Mouse (Mus musculus) C2C12 (cell line): ENCODE data around the gene Akip1.

Source experiments
- CEBPB ChIP-seq: IDR thresholded peaks from one replicate; pipeline ENCODE4 v1.6.1; 2011; ENCODE audit warnings: low read depth, mild to moderate bottlenecking, control low read depth, moderate library complexity
- CTCF ChIP-seq: IDR thresholded peaks from one replicate; pipeline ENCODE4 v1.5.1; 2011; ENCODE audit not compliant: control insufficient read depth, insufficient read depth, insufficient read length
- FOSL1 ChIP-seq: IDR thresholded peaks from one replicate; pipeline ENCODE4 v1.8.0; 2011; ENCODE audit warnings: mild to moderate bottlenecking, low read length; ENCODE audit not compliant: poor library complexity, insufficient read depth, severe bottlenecking
- MAX ChIP-seq: IDR thresholded peaks from one replicate; pipeline ENCODE4 v1.6.1; 2011; ENCODE audit warnings: mild to moderate bottlenecking, control low read depth
- MYOD1 ChIP-seq: IDR thresholded peaks from one replicate; pipeline ENCODE4 v1.6.1; 2011; ENCODE audit warnings: low read depth; ENCODE audit not compliant: control insufficient read depth, insufficient read length
- MYOG ChIP-seq: IDR thresholded peaks from one replicate; pipeline ENCODE4 v1.6.1; 2011; ENCODE audit not compliant: control insufficient read depth, insufficient read length; ENCODE audit errors: extremely low read depth
- USF1 ChIP-seq: IDR thresholded peaks from one replicate; pipeline ENCODE4 v1.6.1; 2011; ENCODE audit warnings: low read depth, mild to moderate bottlenecking, control low read depth, moderate library complexity

GRCm38 (mm10) chr7:109719286-109719685, 15.8 kb downstream of the Akip1 start:
- no peak for TF ChIP-seq MYOD1
- TF ChIP-seq CTCF, result no peak
- no peak for TF ChIP-seq MAX
- TF ChIP-seq USF1, result no peak
- TF ChIP-seq MYOG, result no peak
- no peak for TF ChIP-seq FOSL1
- TF ChIP-seq CEBPB, result no peak
